Mouse (Mus musculus) B cell, adult 2 months (primary cell): ENCODE results near the gene Actl6a.
"Not testable (repeated sequence)": the region's sequence is repeated elsewhere in the genome, so short reads cannot be mapped to it uniquely, and the experiment has no call there.

ENCODE experiments used
- DNase-seq, 2 experiments: peaks; one replicate each; pipeline ENCODE4 v3.0.0; 2022

Actl6a gene

GRCm38 (mm10) chr3:32705647-32706348, at the start of gene Actl6a:
Actl6a (plus strand) TSS chr3:32706298.
- DNase-seq: not testable (repeated sequence)

GRCm38 (mm10) chr3:32656398-32656994, 49.6 kb upstream of the Actl6a start:
- no peak for DNase-seq

- no peak for DNase-seq
Observed at GRCm38 (mm10) chr3:32658401-32658800, 47.7 kb upstream of the Actl6a start.

GRCm38 (mm10) chr3:32658821-32659220, 47.3 kb upstream of the Actl6a start:
- no peak for DNase-seq

GRCm38 (mm10) chr3:32659506-32659905, 46.6 kb upstream of the Actl6a start:
- DNase-seq: no peak

- peak in 1 of 2 experiments; percentile 3 for DNase-seq
Observed at GRCm38 (mm10) chr3:32660276-32660675, 45.8 kb upstream of the Actl6a start.

GRCm38 (mm10) chr3:32660831-32661555, 45.1 kb upstream of the Actl6a start:
- no peak for DNase-seq

GRCm38 (mm10) chr3:32661556-32661930, 44.6 kb upstream of the Actl6a start:
- DNase-seq: no peak

- no peak for DNase-seq
Observed at GRCm38 (mm10) chr3:32668256-32668959, 37.7 kb upstream of the Actl6a start.

GRCm38 (mm10) chr3:32669211-32669610, 36.9 kb upstream of the Actl6a start:
- DNase-seq: no peak

- no peak for DNase-seq
Observed at GRCm38 (mm10) chr3:32670196-32670595, 35.9 kb upstream of the Actl6a start.

GRCm38 (mm10) chr3:32673151-32673550, 32.9 kb upstream of the Actl6a start:
- DNase-seq: no peak

- no peak for DNase-seq
Observed at GRCm38 (mm10) chr3:32676393-32676792, 29.7 kb upstream of the Actl6a start.

GRCm38 (mm10) chr3:32682910-32683531, 23.1 kb upstream of the Actl6a start:
- DNase-seq: no peak

- no peak for DNase-seq
Observed at GRCm38 (mm10) chr3:32684631-32685030, 21.5 kb upstream of the Actl6a start.

GRCm38 (mm10) chr3:32686537-32686936, 19.6 kb upstream of the Actl6a start:
- DNase-seq: no peak

GRCm38 (mm10) chr3:32687156-32687555, 18.9 kb upstream of the Actl6a start:
- DNase-seq: no peak

- DNase-seq: no peak
Observed at GRCm38 (mm10) chr3:32689567-32689999, 16.5 kb upstream of the Actl6a start.

GRCm38 (mm10) chr3:32690008-32690407, 16.1 kb upstream of the Actl6a start:
- no peak for DNase-seq

- DNase-seq: no peak
Observed at GRCm38 (mm10) chr3:32690901-32691300, 15.2 kb upstream of the Actl6a start.

GRCm38 (mm10) chr3:32691841-32692240, 14.3 kb upstream of the Actl6a start:
- DNase-seq: no peak

GRCm38 (mm10) chr3:32694211-32694610, 11.9 kb upstream of the Actl6a start:
- no peak for DNase-seq
